Mouse (Mus musculus): ENCODE measurements around the gene Parp8. TPM values are rescaled to one million over a fixed set of nuclear protein-coding genes. Genes with fewer than 3 reads are reported as not detected.

Parp8 gene
- total and polyA plus RNA-seq, 3 experiments: not detected

DNA sequence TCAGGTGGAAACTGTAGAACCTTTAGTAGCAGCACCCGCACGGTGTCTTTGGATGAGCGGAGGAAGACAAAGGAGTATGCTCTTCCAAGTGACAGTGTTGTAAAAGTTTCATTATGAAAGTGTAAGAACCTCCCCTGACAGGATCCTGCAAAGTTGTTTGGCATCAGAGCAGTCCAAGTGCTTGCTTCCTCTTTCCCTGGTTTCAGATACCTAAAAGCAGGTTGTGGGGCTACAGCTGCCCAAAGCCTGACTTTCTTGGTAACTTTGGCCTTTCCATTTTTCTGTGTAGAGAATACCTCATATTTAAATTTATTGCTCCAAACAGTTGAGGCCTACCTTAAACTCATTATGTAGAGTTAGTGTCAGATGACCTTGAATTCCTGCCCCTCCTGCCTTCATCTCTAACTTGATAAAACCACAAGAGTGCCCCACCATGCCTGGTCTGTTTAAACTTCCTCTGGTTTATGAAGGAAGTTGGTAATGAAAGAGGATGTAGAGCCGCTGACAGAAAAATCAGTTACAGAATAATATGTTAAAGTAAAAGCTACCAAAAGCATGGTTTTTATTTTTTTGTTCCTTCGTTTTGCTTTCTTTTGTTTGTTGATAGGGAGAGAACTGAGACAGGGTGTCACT is 8.5 kb upstream of the Parp8 start:
- H3K4me1 ChIP-seq (ENCODE audit: control insufficient read depth in 1 of 2, insufficient read depth in 2 of 2): 0 out of 4 replicates have a peak, but pooled peaks cover 0 to 2% of the 10 kb centered on the region in 2 experiments
- no peak overlapping the region for H3K4me2 ChIP-seq (ENCODE audit: insufficient read depth, low read depth, poor library complexity, severe bottlenecking)
- in situ Hi-C loops (cut with MboI; ENCODE audit: low pct_ligation_motif_present, low pct_unique_long_range_greater_than_20kb, low sequenced_read_pairs) (no loop called here), dilution Hi-C loops (cut with MboI; ENCODE audit: extremely low pct_ligation_motif_present, extremely low pct_unique_long_range_greater_than_20kb, low sequenced_read_pairs) (no loop called here)
- peaks cover 59% of the 10 kb centered on the region for H3K9me3 ChIP-seq (replicated peaks; ENCODE audit: low read length)
- TF ChIP-seq ETS1 (conservative IDR thresholded peaks at IDR 0.05; ENCODE audit: low read depth, low read length): no peak
- TF ChIP-seq ZNF384 (IDR thresholded peaks at IDR 0.05; ENCODE audit: low read depth, low read length): no peak
- no peak for TF ChIP-seq ZKSCAN1 (IDR thresholded peaks at IDR 0.05; ENCODE audit: borderline replicate concordance, low read depth, low read length)
- no peak for TF ChIP-seq MAZ (IDR thresholded peaks at IDR 0.05; ENCODE audit: low read depth, low read length)
- no peak for TF ChIP-seq USF2 (conservative IDR thresholded peaks at IDR 0.05; ENCODE audit: low read depth, low read length)
- H3K27me3 ChIP-seq (replicated peaks): no peaks in the 10 kb centered on the region
- no peak overlapping the region for H3K4me3 ChIP-seq (replicated peaks in 1 of 3; ENCODE audit: low read depth in 2 of 3, low read length in 2 of 3, poor library complexity in 1 of 3)
- no peak overlapping the region for H3K9ac ChIP-seq (ENCODE audit: insufficient read depth, low read depth)
- H3K79me2 ChIP-seq (replicated peaks; ENCODE audit: control insufficient read depth, extremely low read depth, insufficient read depth, poor library complexity, severe bottlenecking): no peaks in the 10 kb centered on the region
- DNase-seq (ENCODE audit: extremely low read depth): no peak
- no peak overlapping the region for H3K27ac ChIP-seq (ENCODE audit: insufficient read depth, low read depth)
- H3K36me3 ChIP-seq (replicated peaks in 1 of 2; ENCODE audit: control insufficient read depth in 1 of 2, insufficient read depth in 1 of 2, low read length in 1 of 2): no peaks in the 10 kb centered on the region

GRCm38 (mm10) chr13:117032402-117032801 is 7.1 kb upstream of the Parp8 start:
- H3K27me3 ChIP-seq (replicated peaks): no peaks in the 10 kb centered on the region
- no peaks in the 10 kb centered on the region for H3K36me3 ChIP-seq (replicated peaks in 1 of 2; ENCODE audit: control insufficient read depth in 1 of 2, insufficient read depth in 1 of 2, low read length in 1 of 2)
- dilution Hi-C loops (cut with MboI; ENCODE audit: extremely low pct_ligation_motif_present, extremely low pct_unique_long_range_greater_than_20kb, low sequenced_read_pairs) (no loop called here), in situ Hi-C loops (cut with MboI; ENCODE audit: low pct_ligation_motif_present, low pct_unique_long_range_greater_than_20kb, low sequenced_read_pairs) (no loop called here)
- no peak overlapping the region for H3K27ac ChIP-seq (ENCODE audit: insufficient read depth, low read depth)
- no peak for DNase-seq (ENCODE audit: extremely low read depth)
- H3K9ac ChIP-seq (ENCODE audit: insufficient read depth, low read depth): no peak overlapping the region
- TF ChIP-seq RCOR1 (conservative IDR thresholded peaks at IDR 0.05; ENCODE audit: low read depth, low read length) (no peak), POLR2AphosphoS2 (IDR thresholded peaks at IDR 0.05; ENCODE audit: low read depth, low read length) (no peak), ELF1 (IDR thresholded peaks at IDR 0.05; ENCODE audit: low read depth, low read length) (no peak), NELFE (IDR thresholded peaks at IDR 0.05; ENCODE audit: low read depth, low read length) (no peak), MAX (IDR thresholded peaks at IDR 0.05; ENCODE audit: low read length) (no peak)
- 0 out of 4 replicates have a peak, but pooled peaks cover 0 to 2% of the 10 kb centered on the region in 2 experiments for H3K4me1 ChIP-seq (ENCODE audit: control insufficient read depth in 1 of 2, insufficient read depth in 2 of 2)
- peaks cover 69% of the 10 kb centered on the region for H3K9me3 ChIP-seq (replicated peaks; ENCODE audit: low read length)
- no peaks in the 10 kb centered on the region for H3K79me2 ChIP-seq (replicated peaks; ENCODE audit: control insufficient read depth, extremely low read depth, insufficient read depth, poor library complexity, severe bottlenecking)
- H3K4me2 ChIP-seq (ENCODE audit: insufficient read depth, low read depth, poor library complexity, severe bottlenecking): no peak overlapping the region
- H3K4me3 ChIP-seq (replicated peaks in 1 of 3; ENCODE audit: low read depth in 2 of 3, low read length in 2 of 3, poor library complexity in 1 of 3): no peak overlapping the region

DNA sequence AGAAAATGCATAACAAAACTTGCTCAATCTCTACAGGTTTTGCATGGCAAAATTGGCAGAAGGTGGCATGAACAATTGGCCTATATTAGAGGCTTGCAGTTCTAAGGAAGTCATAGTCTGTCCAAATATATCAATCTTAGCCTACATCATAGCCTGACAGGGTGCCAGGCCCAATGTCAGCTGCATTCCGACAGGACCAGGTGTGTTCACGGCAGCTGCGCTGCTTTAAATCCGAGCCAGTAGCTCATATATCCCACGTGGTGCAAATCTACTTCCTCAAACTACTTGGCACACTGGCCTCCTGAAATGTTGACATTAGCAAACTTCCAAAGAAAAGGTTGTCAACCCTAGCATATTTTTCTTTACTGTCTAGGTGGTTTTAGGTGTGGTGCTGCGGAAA is 6.2 kb upstream of the Parp8 start:
- H3K27me3 ChIP-seq (replicated peaks): no peaks in the 10 kb centered on the region
- DNase-seq (ENCODE audit: extremely low read depth): no peak
- no peak overlapping the region for H3K27ac ChIP-seq (ENCODE audit: insufficient read depth, low read depth)
- no peaks in the 10 kb centered on the region for H3K36me3 ChIP-seq (replicated peaks in 1 of 2; ENCODE audit: control insufficient read depth in 1 of 2, insufficient read depth in 1 of 2, low read length in 1 of 2)
- H3K4me2 ChIP-seq (ENCODE audit: insufficient read depth, low read depth, poor library complexity, severe bottlenecking): no peak overlapping the region
- H3K9me3 ChIP-seq (replicated peaks; ENCODE audit: low read length): peaks cover 77% of the 10 kb centered on the region
- in situ Hi-C loops (cut with MboI; ENCODE audit: low pct_ligation_motif_present, low pct_unique_long_range_greater_than_20kb, low sequenced_read_pairs): no loop called here
- dilution Hi-C loops (cut with MboI; ENCODE audit: extremely low pct_ligation_motif_present, extremely low pct_unique_long_range_greater_than_20kb, low sequenced_read_pairs): no loop called here
- H3K4me3 ChIP-seq (replicated peaks in 1 of 3; ENCODE audit: low read depth in 2 of 3, low read length in 2 of 3, poor library complexity in 1 of 3): no peak overlapping the region
- TF ChIP-seq KAT2A (IDR thresholded peaks at IDR 0.05; ENCODE audit: insufficient replicate concordance, low read length) (no peak), IRF4 (IDR thresholded peaks at IDR 0.05; ENCODE audit: low read depth, low read length) (no peak), SIN3A (IDR thresholded peaks at IDR 0.05; ENCODE audit: low read length) (no peak), ZNF384 (IDR thresholded peaks at IDR 0.05; ENCODE audit: low read depth, low read length) (no peak), ELF1 (IDR thresholded peaks at IDR 0.05; ENCODE audit: low read depth, low read length) (no peak), JUN (IDR thresholded peaks at IDR 0.05; ENCODE audit: insufficient read depth, low read depth, low read length) (no peak), PAX5 (IDR thresholded peaks at IDR 0.05; ENCODE audit: low read length) (no peak), UBTF (IDR thresholded peaks at IDR 0.05; ENCODE audit: low read depth, low read length) (no peak)
- H3K9ac ChIP-seq (ENCODE audit: insufficient read depth, low read depth): no peak overlapping the region
- no peaks in the 10 kb centered on the region for H3K79me2 ChIP-seq (replicated peaks; ENCODE audit: control insufficient read depth, extremely low read depth, insufficient read depth, poor library complexity, severe bottlenecking)
- 0 out of 4 replicates have a peak, but pooled peaks cover 0 to 2% of the 10 kb centered on the region in 2 experiments for H3K4me1 ChIP-seq (ENCODE audit: control insufficient read depth in 1 of 2, insufficient read depth in 2 of 2)
